Mouse (Mus musculus) left cerebral cortex, postnatal 10 days (tissue): Measurements from ENCODE around the gene Ap4b1. TPM values are rescaled to one million over a fixed set of nuclear protein-coding genes. Genes with fewer than 3 reads are reported as not detected.

Source experiments
- DNase-seq, 2 experiments: peaks; one replicate each; pipeline ENCODE4 v3.0.0; 2021 to 2022; ENCODE audit warnings: low spot score in 2 of 2, mixed read lengths in 1 of 2; ENCODE audit errors: extremely low spot score in 1 of 2
- intact Hi-C: fragments of 180-260 bp; cut with DNase I; formaldehyde crosslinking; loops from one replicate; pipeline ENCODE4 v1.15.1; 2025
- total RNA-seq, 2 experiments: library from RNA; stranded (reverse); gene quantifications; 2 replicates each; pipeline ENCODE4 v1.2.3; 2021

The Ap4b1 gene
- 10 to 100 TPM; 13.6 to 15.7 TPM for total RNA-seq

- peak; percentile 86 to 95 for DNase-seq
- intact Hi-C loops: loop anchor here (1.0 to 5.0 kb wide), 2 partner anchors 18 to 57 kb away; partner anchors contain the start of gene Hipk1
Observed at GRCm38 (mm10) chr3:103808891-103809798, at the start of gene Ap4b1, which contains the start of the genes Dclre1b and Gm43064. Ap4b1 (plus strand) TSS chr3:103809520. Dclre1b (minus strand) TSS chr3:103809444. Gm43064 (plus strand) TSS chr3:103809573.

DNA sequence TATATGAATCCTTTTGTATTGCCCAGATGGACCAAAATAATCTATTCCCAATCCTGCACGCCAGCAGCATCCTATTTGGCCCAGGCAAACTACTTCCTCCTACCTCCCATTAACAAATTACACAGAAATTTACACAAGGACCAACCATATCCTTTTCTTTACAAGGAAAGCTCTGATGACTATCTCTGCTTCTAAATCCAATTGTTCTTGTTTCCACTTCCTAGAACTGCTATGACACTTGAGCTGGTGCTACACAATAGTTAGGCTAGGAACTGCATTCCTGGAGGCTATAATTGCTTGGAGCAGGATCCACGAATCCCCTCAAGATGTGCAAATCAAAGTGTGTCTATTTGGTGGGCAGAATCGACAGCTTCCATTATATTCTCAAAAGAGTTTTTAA, 42.5 kb upstream of the Ap4b1 start:
- DNase-seq: no peak
- intact Hi-C loops: no loop called here

DNA sequence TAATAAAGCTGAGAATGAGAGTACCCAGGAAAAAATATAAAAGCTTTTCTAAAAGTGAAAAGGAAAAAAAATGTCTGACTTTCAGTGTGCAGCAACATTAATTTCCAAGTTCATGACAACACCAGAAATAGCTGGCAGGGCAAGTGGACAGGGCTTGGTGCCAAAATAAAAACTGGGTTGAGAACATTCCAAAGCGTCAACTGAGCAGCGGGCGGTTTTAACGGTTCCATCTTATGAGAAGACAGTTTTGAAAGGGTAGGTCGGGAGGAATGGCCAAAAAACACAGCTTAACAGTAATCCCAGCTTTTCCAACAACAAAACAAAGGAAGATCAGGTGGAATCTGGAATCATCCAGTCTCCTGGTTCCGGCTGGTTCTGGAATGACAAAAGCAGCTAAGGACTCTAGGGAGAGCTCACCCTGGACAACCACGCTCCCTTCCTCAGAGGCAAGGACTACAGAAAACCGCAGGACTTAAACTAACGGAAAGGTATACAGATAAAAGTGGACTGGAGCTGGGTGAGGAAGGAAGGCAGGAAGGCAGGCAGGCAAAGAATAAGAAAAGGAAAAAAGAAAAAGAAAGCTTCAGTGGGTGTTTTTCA, 37.7 kb upstream of the Ap4b1 start:
- intact Hi-C loops: no loop called here
- peak in 1 of 2 experiments; percentile 60 for DNase-seq

DNA sequence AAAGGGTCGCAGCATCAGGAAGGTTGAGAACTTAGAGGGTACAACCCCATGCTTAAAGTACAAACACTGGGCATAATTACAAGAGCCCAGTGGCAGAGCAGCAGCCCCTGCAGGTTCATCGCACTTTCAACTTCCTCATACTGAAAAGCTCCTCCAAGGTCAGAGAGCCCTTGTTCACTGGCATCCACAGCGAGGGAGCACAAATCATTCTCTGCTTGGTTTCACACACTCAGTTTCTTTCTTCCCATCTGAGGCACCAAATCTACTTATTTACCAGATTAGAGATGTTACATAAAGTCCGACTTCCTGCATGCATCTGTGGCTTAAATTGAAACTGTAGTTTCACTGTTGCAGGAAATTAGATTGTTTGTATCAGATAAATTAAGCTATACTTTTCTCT, 36.5 kb upstream of the Ap4b1 start:
- DNase-seq: no peak
- intact Hi-C loops: no loop called here

DNA sequence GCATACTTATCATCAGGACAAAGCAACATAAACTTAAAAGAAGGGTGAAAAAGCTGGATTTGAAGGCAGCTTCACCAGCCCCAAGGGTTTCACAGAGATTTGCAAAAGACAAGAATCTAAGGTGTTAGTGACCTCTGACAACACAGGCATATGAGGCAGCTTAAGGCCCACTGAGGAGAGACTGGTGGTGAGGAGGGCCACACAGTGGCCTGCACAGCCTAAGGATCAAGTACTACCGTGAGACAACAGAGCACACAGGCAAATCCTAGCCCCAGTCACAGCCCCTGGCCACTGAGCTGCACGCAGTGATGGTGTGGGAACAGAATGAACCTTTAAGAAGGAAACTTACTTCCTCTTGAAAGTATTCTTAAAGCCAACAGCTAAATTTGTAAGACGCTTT, 35.8 kb upstream of the Ap4b1 start:
- intact Hi-C loops: no loop called here

DNA sequence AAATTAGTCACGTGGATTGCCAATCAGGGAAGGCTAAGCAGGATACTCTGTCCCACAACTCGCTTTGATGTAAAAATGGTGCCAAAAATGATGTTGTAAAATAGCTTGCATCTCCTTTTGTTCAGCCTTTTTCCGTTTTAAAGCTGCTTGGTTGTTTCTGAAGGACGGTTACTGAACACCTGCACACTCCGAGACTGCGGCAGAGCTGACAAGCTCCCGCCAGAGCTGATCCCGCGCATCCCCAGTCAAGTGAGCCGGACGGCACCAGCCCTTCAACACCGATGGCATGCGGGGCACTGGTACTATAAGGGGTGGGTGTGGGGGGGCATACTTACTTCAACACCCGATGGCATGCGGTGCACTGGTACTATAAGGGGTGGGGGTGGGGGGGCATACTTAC, 35.3 kb upstream of the Ap4b1 start:
- DNase-seq: no peak
- intact Hi-C loops: no loop called here

More for the DNA sequence above, 35.8 kb upstream of the Ap4b1 start:
- no peak for DNase-seq

- DNase-seq: no peak
- intact Hi-C loops: no loop called here
Observed at GRCm38 (mm10) chr3:103777940-103778339, 31.4 kb upstream of the Ap4b1 start.

DNA sequence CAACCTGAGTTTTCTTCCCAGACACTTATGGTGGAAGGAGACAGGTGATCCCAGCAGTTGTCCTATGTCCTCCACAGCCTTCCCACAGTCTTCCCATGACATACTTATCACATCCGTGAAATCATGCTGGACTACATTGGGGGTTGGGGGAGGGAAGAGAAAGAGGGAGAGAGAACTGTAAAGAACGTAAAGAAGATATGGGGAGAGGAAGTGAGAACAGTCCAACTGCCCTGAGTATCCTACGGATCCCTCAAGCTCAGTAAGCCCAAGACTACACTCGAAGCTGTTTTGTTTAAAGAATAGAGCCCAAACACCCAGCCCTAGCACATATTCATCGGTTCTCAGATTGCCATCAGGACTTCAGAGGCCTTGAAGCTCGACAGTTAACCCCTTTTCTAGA, 30.7 kb upstream of the Ap4b1 start:
- no peak for DNase-seq
- intact Hi-C loops: no loop called here

GRCm38 (mm10) chr3:103779183-103779582, 30.1 kb upstream of the Ap4b1 start:
- intact Hi-C loops: no loop called here

DNA sequence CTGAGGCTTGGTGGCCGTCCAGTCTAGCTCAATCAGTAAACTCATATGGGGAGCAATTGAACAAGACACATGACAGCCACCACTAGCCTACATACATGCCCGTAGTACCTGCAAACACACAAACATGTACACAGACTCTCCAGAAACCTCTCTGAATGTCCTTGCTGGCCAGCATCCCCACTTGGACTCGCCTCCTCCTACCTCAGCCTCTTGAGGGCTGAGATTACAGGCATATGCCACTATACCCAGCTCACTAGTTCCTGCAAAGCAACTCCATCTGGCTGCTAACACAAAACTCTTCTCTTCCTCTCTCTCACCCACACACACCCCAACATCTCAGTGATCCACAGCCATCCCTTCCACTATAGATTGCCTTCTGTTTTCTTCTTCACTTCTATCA, 29.0 kb upstream of the Ap4b1 start:
- intact Hi-C loops: no loop called here
- no peak for DNase-seq

More at GRCm38 (mm10) chr3:103779183-103779582, 30.1 kb upstream of the Ap4b1 start:
- DNase-seq: no peak

DNA sequence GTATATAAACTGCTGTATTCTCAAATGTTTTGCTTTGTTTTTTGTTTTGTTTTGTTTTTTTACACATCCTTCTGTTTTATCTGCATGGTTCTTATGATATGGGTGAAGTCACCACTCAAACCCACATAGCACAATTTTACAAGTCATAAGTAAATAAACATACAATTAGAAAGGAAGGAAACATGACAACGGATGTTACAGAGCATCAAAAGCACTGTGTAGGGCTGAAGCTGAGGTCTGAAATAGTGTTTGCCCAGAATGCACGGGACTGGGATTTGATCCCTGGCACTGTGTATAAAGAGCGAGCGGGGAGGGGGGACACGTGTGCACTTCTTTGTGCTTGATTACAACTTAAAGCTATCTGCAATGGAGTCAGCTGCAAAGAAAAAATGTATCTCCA, 28.5 kb upstream of the Ap4b1 start:
- no peak for DNase-seq
- intact Hi-C loops: no loop called here

DNA sequence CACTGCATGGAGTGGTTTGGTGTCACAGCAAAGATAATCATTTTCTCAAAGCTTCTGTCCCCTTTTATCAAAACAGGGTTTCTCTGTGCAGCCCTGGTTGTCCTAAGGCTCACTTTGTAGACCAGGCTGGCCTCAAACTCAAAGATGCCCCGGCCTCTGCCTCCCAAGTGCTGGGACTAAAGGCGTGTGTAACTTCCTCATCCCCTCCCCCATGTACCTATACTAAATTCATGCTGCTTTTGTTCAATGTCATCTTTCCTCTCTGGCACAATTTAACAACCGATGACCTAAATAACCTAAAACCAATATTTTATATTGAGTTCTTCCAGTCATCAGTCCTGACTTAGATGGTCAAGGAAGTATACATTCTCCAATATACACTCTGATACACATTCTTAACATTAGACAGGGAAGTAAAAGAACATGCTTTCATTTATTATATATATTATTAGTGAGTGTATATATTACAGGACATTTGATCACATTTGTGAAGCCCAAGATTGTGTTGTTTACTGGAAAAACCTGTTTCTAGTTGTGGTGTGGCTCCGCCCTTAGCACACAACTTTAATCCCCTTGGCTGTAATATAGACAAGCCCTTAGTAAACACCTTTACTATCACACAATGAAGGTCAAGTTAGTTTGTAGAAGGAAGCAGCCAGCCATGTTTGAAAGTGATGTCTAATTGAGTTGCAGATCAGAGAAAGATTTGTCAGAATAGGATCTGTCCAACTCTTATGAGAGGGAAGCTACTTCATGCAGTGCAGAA, 26.3 kb upstream of the Ap4b1 start:
- intact Hi-C loops: no loop called here
- DNase-seq: no peak

DNA sequence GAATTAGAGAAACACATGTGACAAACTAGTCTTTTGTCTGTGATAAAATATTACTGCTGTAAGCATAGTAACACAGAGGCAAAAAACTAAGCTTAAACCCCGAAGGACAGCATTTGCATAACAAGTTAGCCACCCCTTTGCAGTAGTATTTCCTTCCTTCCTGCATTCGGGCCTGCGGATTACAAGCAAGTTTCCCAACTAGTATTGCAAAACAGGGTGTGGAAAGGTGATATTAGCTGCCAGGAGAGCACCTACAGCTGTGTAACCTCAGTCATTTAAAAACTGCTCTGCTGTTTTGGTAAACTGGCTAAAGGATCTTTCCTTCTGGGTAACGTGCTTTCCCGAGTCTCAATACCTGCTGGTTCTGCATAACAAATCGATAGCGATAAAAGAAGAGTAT, 22.1 kb upstream of the Ap4b1 start:
- intact Hi-C loops: no loop called here
- DNase-seq: no peak

- DNase-seq: no peak
- intact Hi-C loops: no loop called here
Observed at GRCm38 (mm10) chr3:103789096-103789495, 20.2 kb upstream of the Ap4b1 start.

- peak in 1 of 2 experiments; percentile 68 for DNase-seq
- intact Hi-C loops: no loop called here
Observed at GRCm38 (mm10) chr3:103789891-103790345, 19.4 kb upstream of the Ap4b1 start.

GRCm38 (mm10) chr3:103790346-103791145, 18.8 kb upstream of the Ap4b1 start:
- DNase-seq: peak in 1 of 2 experiments; percentile 59
- intact Hi-C loops: loop anchor here (1.0 kb wide), 1 partner anchor 19 kb away; the partner anchor contains the start of genes Ap4b1, Dclre1b and Gm43064

DNA sequence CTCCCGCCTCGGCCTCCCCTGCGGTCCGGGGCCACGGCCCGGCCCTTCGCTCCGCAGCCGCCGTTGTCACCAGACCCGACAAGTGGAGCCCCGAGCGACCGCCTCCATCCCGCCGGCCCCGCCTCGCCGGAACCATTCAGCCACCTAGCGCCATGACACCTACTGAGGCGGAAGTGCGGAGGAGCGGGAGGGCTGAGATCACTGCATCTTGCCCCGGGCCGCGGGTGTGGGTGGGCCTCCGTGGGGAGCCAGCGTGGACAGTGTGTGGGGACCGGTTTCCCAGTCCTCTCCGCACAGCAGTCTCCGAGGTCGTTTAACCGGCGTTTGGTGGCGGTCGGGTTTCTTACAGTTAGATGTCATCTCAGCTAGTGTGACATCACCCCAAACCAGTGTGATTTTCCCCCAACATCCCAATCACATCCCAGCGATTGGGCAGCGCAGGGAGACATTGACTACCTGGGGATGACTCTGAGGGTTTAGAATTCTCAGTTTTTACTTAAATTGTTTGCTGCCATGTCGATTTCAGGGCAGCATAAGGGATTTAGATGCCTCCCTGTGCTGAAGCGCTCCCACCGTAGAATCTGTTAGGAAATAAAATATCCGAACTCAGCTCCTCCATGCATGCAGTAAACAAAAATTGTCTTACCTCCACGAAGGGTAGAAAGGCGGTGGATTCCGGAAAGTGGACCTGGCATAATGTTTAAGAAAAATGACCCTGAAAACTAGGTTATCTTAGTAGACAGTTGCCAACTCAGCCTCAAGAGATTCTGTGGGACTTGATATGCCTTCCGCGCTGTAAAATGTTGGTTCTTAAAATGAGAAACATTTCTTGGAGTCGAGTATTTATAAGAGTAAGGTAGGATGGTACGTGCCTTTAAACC, 17.9 kb upstream of the Ap4b1 start, which contains the start of gene Hipk1:
Gene Hipk1 (minus strand): TSS at position 334 of the 881 bp plus-strand sequence.
- DNase-seq: peak; percentile 92 to 97
- intact Hi-C loops: loop anchor here (1.0 kb wide), 1 partner anchor 18 kb away; the partner anchor contains the start of genes Ap4b1, Dclre1b and Gm43064
